Mouse (Mus musculus): Measurements from ENCODE around the gene Gkn1.

GRCm38 (mm10) chr6:87301991-87302390, 48.8 kb downstream of the Gkn1 start:
- no peak for TF ChIP-seq EP300 (IDR thresholded peaks at IDR 0.05; ENCODE audit: insufficient read depth, low read depth, low read length)
- TF ChIP-seq CTCF (IDR thresholded peaks at IDR 0.05), result no peak
- no peak for TF ChIP-seq POLR2A (IDR thresholded peaks at IDR 0.05; ENCODE audit: insufficient read depth, low read depth, low read length)

Measured in heart, adult 2 months (tissue).